Mouse (Mus musculus): Measurements from ENCODE around the gene Abcb8. TPM values are rescaled to one million over a fixed set of nuclear protein-coding genes. Genes with fewer than 3 reads are reported as not detected.

Gene Abcb8
- polyA plus RNA-seq, 1 experiment from 2014 or later, result 55.2 TPM

DNA sequence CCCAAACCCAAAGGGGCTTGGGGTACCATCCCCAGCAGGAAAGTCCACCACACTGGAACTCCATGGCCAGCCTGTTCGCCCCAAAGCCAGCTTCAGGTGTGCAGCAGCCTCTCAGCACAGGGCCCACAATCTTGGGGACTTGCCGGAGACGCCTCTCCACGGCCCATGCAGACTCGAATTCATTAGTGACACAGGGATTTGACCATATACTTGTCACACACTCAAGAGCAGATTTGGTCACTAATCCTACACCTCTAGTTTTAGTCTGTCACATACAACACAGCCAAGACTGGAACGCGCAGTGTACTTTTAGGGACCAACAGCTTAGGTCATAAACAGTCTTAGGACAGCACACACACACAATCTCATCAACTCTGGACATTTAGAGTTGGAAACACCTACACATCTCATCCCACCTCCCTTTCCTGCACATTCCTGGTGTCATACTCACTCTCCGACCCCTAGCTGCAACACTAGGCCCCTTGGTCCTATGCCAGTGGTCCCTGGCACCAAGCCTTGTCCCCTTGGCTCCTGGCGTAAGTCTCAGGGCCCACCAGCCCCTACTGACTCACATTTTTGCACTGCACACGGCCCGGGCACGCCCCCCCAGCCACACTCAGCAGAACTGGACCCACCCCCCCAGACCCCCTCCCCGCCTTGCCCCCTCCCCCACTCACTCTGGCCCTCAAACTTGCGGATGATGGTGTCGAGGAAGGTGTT, 42.8 kb upstream of the Abcb8 start:
- H3K36me3 ChIP-seq (ENCODE audit: control insufficient read depth, insufficient read depth, low read length), result no peaks in the 10 kb centered on the region
- peak overlapping the region; percentile 59 for H3K9ac ChIP-seq (ENCODE audit: low read depth, low read length)
- H3K27me3 ChIP-seq (replicated peaks; ENCODE audit: control insufficient read depth, insufficient read depth, low read length), result peaks cover 78% of the 10 kb centered on the region
- WGBS, result 40% methylated on average over 15 of the region's 15 CpGs
- H3K4me2 ChIP-seq, result peak overlapping the region; percentile 88
- DNase-seq (ENCODE audit: low spot score), result no peak
- H3K27ac ChIP-seq (ENCODE audit: low read depth, low read length), result no peak overlapping the region
- peaks cover 34% of the 10 kb centered on the region for H3K4me1 ChIP-seq (replicated peaks; ENCODE audit: control insufficient read depth, insufficient read depth, low read length)
- H3K4me3 ChIP-seq (ENCODE audit: low read depth, low read length), result peak overlapping the region; percentile 63
- no peaks in the 10 kb centered on the region for H3K9me3 ChIP-seq (ENCODE audit: control insufficient read depth, low read length)
- no peak for ATAC-seq (replicated peaks; ENCODE audit: low FRiP score)

DNA sequence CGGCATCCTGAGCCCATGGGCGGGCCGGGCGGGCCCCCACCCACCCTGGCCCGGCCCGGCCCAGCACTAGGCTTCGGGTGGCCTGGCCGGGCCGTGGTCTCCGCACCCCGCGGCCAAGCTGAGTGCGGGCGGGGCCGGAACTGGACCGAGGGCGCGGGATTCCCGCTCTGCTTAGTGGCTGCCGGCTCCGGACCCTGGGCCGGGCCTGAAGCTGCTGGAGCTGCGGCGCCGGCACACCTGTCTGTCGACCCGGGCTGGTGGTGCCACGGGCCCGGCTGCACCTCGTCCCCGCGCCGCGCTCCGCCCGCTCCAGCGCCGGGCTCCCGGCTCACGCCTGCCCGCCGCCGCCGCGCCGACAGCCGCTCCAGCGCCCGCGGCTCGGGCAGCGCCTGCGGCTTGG, 42.2 kb upstream of the Abcb8 start, which contains the start of gene Kcnh2:
Gene Kcnh2 (minus strand): TSS at position 327 of the 400 bp plus-strand sequence.
- peak within 1 kb of the TSS; percentile 88 for H3K4me2 ChIP-seq
- peaks cover 34% of the 10 kb centered on the region for H3K4me1 ChIP-seq (replicated peaks; ENCODE audit: control insufficient read depth, insufficient read depth, low read length)
- DNase-seq (ENCODE audit: low spot score), result no peak
- H3K27me3 ChIP-seq (replicated peaks; ENCODE audit: control insufficient read depth, insufficient read depth, low read length), result peaks cover 78% of the 10 kb centered on the region
- H3K36me3 ChIP-seq (ENCODE audit: control insufficient read depth, insufficient read depth, low read length), result no peaks in the 10 kb centered on the region
- H3K9ac ChIP-seq (ENCODE audit: low read depth, low read length), result peak within 1 kb of the TSS; percentile 59
- WGBS, result 0% methylated on average over 44 of the region's 53 CpGs
- no peaks in the 10 kb centered on the region for H3K9me3 ChIP-seq (ENCODE audit: control insufficient read depth, low read length)
- H3K4me3 ChIP-seq (ENCODE audit: low read depth, low read length), result peak within 1 kb of the TSS; percentile 63
- peak within 1 kb of the TSS; percentile 49; the same call in 1 of the 2 replicates for H3K27ac ChIP-seq (ENCODE audit: low read depth, low read length)
- 0 out of 2 replicates have a peak, but pooled peaks have one; percentile 6 for ATAC-seq (replicated peaks; ENCODE audit: low FRiP score)

DNA sequence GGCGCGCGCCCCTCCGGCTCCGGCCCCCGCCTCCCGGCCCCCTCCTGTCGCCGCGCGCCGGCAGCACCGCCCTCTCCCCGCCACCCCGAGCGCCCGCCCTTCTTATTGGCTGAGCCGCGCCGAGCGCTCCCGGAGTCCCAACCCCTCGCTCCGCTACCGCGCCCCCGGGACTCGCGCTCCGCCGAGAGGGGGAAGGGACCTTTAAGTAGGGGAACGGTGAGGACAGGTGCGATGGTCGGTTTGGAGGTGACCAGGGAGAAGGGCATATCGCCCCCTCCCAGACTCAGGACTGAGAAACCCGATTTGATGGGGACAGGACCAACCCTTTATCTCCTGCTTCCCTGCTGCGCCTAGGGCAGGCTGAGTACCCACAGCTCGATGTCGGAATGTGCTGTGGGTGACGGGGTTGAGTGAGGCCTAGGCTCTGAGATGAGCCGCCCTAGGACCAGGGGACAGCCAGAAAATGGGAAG, 41.7 kb upstream of the Abcb8 start:
- Histone ChIP-seq H3K4me1 (replicated peaks; ENCODE audit: control insufficient read depth, insufficient read depth, low read length) (peaks cover 34% of the 10 kb centered on the region), H3K4me3 (ENCODE audit: low read depth, low read length) (peak overlapping the region; percentile 63), H3K27ac (ENCODE audit: low read depth, low read length) (peak overlapping the region; percentile 49; the same call in 1 of the 2 replicates), H3K9ac (ENCODE audit: low read depth, low read length) (no peak overlapping the region), H3K36me3 (ENCODE audit: control insufficient read depth, insufficient read depth, low read length) (no peaks in the 10 kb centered on the region), H3K4me2 (peak overlapping the region; percentile 88), H3K27me3 (replicated peaks; ENCODE audit: control insufficient read depth, insufficient read depth, low read length) (peaks cover 78% of the 10 kb centered on the region), H3K9me3 (ENCODE audit: control insufficient read depth, low read length) (no peaks in the 10 kb centered on the region)
- DNase-seq (ENCODE audit: low spot score), result peak; percentile 83
- under 1% methylated on average over 41 of the region's 41 CpGs for WGBS
- peak; percentile 70 for ATAC-seq (replicated peaks; ENCODE audit: low FRiP score)

DNA sequence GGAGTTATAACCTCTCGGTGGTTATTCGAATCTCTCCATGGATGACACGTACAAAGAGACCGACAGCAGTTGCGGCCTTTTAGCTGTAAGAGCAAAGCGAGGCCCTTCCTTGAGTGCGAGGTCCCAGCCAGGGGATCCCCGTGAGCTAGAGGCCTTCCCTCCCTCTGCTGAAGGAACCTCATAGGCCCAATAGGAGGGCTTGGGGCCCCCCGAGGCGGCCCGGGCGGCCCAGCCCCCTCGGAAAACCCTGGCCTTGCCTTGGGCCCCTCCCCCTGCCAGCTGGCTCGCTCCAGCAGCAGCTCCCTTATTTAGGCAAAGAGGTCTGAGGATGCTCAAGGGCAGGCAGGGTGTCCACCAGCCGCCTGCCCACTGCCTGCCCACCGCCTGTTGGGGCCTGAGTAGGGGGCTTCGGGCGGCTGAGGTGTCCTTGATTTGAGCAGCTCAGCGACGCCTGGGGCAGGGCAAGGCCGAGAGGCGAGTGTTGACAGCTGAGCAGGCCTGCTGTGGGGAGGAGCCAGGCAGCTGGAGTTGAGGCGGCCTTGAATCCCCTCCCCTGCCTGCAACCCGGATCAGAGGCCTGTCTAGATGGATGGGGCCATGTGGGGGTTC, 41.1 kb upstream of the Abcb8 start:
- Histone ChIP-seq H3K4me1 (replicated peaks; ENCODE audit: control insufficient read depth, insufficient read depth, low read length) (peaks cover 30% of the 10 kb centered on the region), H3K9me3 (ENCODE audit: control insufficient read depth, low read length) (no peaks in the 10 kb centered on the region), H3K27me3 (replicated peaks; ENCODE audit: control insufficient read depth, insufficient read depth, low read length) (peaks cover 75% of the 10 kb centered on the region), H3K4me2 (peak overlapping the region; percentile 88), H3K36me3 (ENCODE audit: control insufficient read depth, insufficient read depth, low read length) (no peaks in the 10 kb centered on the region), H3K4me3 (ENCODE audit: low read depth, low read length) (peak overlapping the region; percentile 63), H3K27ac (ENCODE audit: low read depth, low read length) (peak overlapping the region; percentile 49; the same call in 1 of the 2 replicates), H3K9ac (ENCODE audit: low read depth, low read length) (no peak overlapping the region)
- ATAC-seq (replicated peaks; ENCODE audit: low FRiP score), result peak; percentile 35; the same call in 1 of the 2 replicates
- WGBS, result 2% methylated on average over 24 of the region's 24 CpGs
- peak; percentile 74 for DNase-seq (ENCODE audit: low spot score)

DNA sequence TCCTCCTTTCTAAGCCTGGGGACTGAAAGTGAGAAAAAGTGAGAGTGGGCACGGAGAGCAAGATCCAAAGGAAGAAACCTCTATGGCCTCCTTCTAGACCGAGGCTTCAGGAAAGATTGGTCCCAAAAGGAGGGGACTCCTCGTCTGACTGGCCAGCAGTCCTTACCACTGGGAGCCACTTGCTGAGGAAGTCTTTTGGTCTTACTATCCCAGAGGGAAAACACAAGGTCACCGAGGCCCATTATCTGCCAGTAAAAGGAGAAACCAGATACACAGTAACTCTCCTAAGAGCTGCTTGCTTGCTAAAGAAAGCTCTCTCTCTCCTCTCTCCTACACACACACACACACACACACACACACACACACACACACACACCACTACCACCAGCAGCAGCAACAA, 40.1 kb upstream of the Abcb8 start:
- no peak overlapping the region for H3K9ac ChIP-seq (ENCODE audit: low read depth, low read length)
- 30% methylated on average over 4 of the region's 4 CpGs for WGBS
- DNase-seq (ENCODE audit: low spot score) (no peak), ATAC-seq (replicated peaks; ENCODE audit: low FRiP score) (no peak)
- H3K4me2 ChIP-seq, result no peak overlapping the region
- peaks cover 22% of the 10 kb centered on the region for H3K4me1 ChIP-seq (replicated peaks; ENCODE audit: control insufficient read depth, insufficient read depth, low read length)
- no peak overlapping the region for H3K27ac ChIP-seq (ENCODE audit: low read depth, low read length)
- H3K9me3 ChIP-seq (ENCODE audit: control insufficient read depth, low read length), result no peaks in the 10 kb centered on the region
- H3K36me3 ChIP-seq (ENCODE audit: control insufficient read depth, insufficient read depth, low read length), result no peaks in the 10 kb centered on the region
- H3K27me3 ChIP-seq (replicated peaks; ENCODE audit: control insufficient read depth, insufficient read depth, low read length), result peaks cover 66% of the 10 kb centered on the region
- no peak overlapping the region for H3K4me3 ChIP-seq (ENCODE audit: low read depth, low read length)

DNA sequence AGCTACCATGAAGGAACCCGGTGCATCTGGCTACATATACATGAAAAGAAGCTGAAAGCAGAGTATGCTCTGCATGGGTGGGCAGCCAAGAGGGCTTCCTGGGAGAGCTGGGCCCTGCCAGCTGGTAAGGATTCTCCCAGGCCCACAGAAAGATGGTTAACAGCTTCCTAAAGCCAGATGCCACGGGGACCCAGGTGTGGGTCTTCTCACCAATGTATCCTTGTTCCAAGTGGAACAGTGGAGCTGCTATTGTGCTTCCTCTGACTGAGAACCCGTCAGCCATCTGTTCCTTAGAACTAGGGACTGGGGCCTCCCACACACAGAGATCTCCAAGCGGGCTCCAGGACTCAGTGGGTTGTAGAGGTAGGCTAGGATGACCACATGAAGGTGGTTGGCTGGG, 36.7 kb upstream of the Abcb8 start:
- Histone ChIP-seq H3K4me1 (replicated peaks; ENCODE audit: control insufficient read depth, insufficient read depth, low read length) (peaks cover 9% of the 10 kb centered on the region), H3K27me3 (replicated peaks; ENCODE audit: control insufficient read depth, insufficient read depth, low read length) (peaks cover 35% of the 10 kb centered on the region), H3K9me3 (ENCODE audit: control insufficient read depth, low read length) (no peaks in the 10 kb centered on the region), H3K4me2 (no peak overlapping the region), H3K27ac (ENCODE audit: low read depth, low read length) (no peak overlapping the region), H3K4me3 (ENCODE audit: low read depth, low read length) (no peak overlapping the region), H3K9ac (ENCODE audit: low read depth, low read length) (no peak overlapping the region), H3K36me3 (ENCODE audit: control insufficient read depth, insufficient read depth, low read length) (no peaks in the 10 kb centered on the region)
- no peak for DNase-seq (ENCODE audit: low spot score)
- no peak for ATAC-seq (replicated peaks; ENCODE audit: low FRiP score)
- 45% methylated on average over 4 of the region's 4 CpGs for WGBS

DNA sequence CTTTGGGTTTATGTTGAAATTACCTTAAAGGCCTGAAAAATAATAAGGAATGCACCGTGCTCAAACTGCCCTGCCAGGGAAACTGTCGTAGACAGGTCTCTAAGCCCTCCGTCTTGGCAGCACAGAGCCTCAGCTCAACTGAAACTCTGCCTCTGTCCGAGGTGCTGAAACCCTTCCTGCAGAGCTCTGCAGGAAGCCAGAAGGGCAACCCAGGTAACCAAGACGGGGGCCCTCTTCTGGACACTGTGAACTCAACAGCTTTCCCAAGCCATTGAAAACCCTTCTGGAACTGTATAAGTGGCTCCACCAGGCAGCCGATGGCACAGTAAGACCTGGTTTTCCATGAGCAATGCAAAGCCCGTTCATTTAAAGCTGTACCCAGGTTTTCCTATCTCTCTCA, 36.0 kb upstream of the Abcb8 start:
- no peaks in the 10 kb centered on the region for H3K9me3 ChIP-seq (ENCODE audit: control insufficient read depth, low read length)
- no peak overlapping the region for H3K4me3 ChIP-seq (ENCODE audit: low read depth, low read length)
- H3K4me1 ChIP-seq (replicated peaks; ENCODE audit: control insufficient read depth, insufficient read depth, low read length), result 0 out of 2 replicates have a peak, but pooled peaks cover 4% of the 10 kb centered on the region
- no peaks in the 10 kb centered on the region for H3K36me3 ChIP-seq (ENCODE audit: control insufficient read depth, insufficient read depth, low read length)
- no peak overlapping the region for H3K9ac ChIP-seq (ENCODE audit: low read depth, low read length)
- ATAC-seq (replicated peaks; ENCODE audit: low FRiP score) (peak; percentile 46; the same call in 1 of the 2 replicates), DNase-seq (ENCODE audit: low spot score) (peak; percentile 81)
- H3K27me3 ChIP-seq (replicated peaks; ENCODE audit: control insufficient read depth, insufficient read depth, low read length), result peaks cover 31% of the 10 kb centered on the region
- H3K4me2 ChIP-seq, result no peak overlapping the region
- WGBS, result 6% methylated on average over 7 of the region's 7 CpGs
- H3K27ac ChIP-seq (ENCODE audit: low read depth, low read length), result no peak overlapping the region

DNA sequence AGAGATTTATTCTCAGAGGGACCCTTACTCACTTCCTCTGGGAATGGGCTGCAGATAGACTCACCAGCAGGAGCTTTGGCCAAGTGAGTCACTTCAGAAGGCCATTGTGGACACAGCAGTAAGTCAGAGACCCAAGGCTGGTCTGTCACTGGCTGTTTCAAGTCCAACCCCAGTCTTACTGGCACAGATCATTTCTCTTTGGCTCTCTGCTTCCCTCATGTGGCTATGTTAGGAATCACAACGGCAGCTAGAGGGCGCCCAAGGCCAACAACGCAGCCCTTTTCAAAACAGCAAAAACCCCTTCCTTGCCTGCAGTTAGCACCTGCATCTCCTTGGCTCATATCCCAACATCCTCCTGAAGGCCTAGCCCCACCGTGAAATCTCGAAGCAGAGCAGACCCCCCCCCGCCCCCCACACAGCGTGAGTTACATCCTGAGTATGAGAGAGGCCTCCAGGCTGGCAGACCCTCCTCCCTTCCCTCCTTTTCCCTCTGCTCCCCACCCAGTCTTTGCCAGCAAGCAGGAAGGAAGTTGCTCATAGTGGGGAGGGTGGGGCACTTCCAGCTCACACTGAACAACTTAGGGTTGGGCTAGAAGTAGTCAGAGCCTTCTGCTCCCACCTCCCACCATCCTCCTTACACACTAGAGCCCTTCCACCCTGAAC, 32.5 kb upstream of the Abcb8 start:
- H3K9ac ChIP-seq (ENCODE audit: low read depth, low read length), result no peak overlapping the region
- peaks cover 4% of the 10 kb centered on the region for H3K4me1 ChIP-seq (replicated peaks; ENCODE audit: control insufficient read depth, insufficient read depth, low read length)
- H3K4me3 ChIP-seq (ENCODE audit: low read depth, low read length), result no peak overlapping the region
- H3K27ac ChIP-seq (ENCODE audit: low read depth, low read length), result no peak overlapping the region
- H3K36me3 ChIP-seq (ENCODE audit: control insufficient read depth, insufficient read depth, low read length), result no peaks in the 10 kb centered on the region
- DNase-seq (ENCODE audit: low spot score) (peak; percentile 72), ATAC-seq (replicated peaks; ENCODE audit: low FRiP score) (0 out of 2 replicates have a peak, but pooled peaks have one; percentile 42)
- H3K4me2 ChIP-seq, result no peak overlapping the region
- WGBS, result under 1% methylated on average over 7 of the region's 7 CpGs
- no peaks in the 10 kb centered on the region for H3K9me3 ChIP-seq (ENCODE audit: control insufficient read depth, low read length)
- H3K27me3 ChIP-seq (replicated peaks; ENCODE audit: control insufficient read depth, insufficient read depth, low read length), result peaks cover 21% of the 10 kb centered on the region
